In genomic region chr1:35971435-35972189, GRCm38 (mm10) we compare ENCODE assay signal across 28 mouse cellular contexts.
DNase-seq lines count a peak whose midpoint lies in the region; ATAC-seq and TF ChIP-seq lines count a peak whose summit lies in the region.
"Had no signal": no experiment of that assay in that cellular context is flagged by ENCODE, and none has a peak within 500 bp of the region (broad histone marks: within the 10 kb centered on the region; RNA-seq: fewer than 3 reads in every experiment).

No protein-coding gene starts in this region.

- TF ChIP-seq POLR2A in thymus, adult 2 months (IDR thresholded peaks at IDR 0.05; ENCODE audit: control insufficient read depth, extremely low read depth, insufficient read depth, low read length, poor library complexity) = no peak

- ATAC-seq in intestine, embryonic 16.5 days = no peak
- ATAC-seq: forebrain, embryonic 15.5 days; intestine, postnatal 0 days; lung, postnatal 0 days; Patski had no signal

- H3K4me3 ChIP-seq in heart, embryonic 10.5 days = no peak overlapping the region
- no peak overlapping the region for H3K4me3 ChIP-seq in thymus, adult 2 months (ENCODE audit: control insufficient read depth, insufficient read depth, low read length)
- H3K4me3 ChIP-seq in intestine, embryonic 16.5 days (ENCODE audit: low read length) = no peak overlapping the region
- H3K4me3 ChIP-seq: embryonic facial prominence, embryonic 13.5 days; forebrain, embryonic 10.5 days; forebrain, embryonic 15.5 days; hindbrain, embryonic 12.5 days; left cerebral cortex, adult 2 months; limb, embryonic 13.5 days; liver, embryonic 13.5 days; myocyte; neural tube, embryonic 13.5 days had no signal

- no peaks in the 10 kb centered on the region for H3K9me3 ChIP-seq in heart, embryonic 10.5 days
- H3K9me3 ChIP-seq in intestine, embryonic 16.5 days (ENCODE audit: control insufficient read depth, low read length) = no peaks in the 10 kb centered on the region
- H3K9me3 ChIP-seq: forebrain, embryonic 10.5 days; forebrain, embryonic 15.5 days; hindbrain, embryonic 12.5 days; liver, embryonic 13.5 days; neural tube, embryonic 13.5 days had no signal

- H3K4me1 ChIP-seq in heart, embryonic 10.5 days = peaks cover 17% of the 10 kb centered on the region; the same call in 1 of the 2 replicates
- H3K4me1 ChIP-seq in thymus, adult 2 months (replicated peaks; ENCODE audit: control insufficient read depth, insufficient read depth, low read length) = peaks cover 24% of the 10 kb centered on the region
- peaks cover 9% of the 10 kb centered on the region for H3K4me1 ChIP-seq in intestine, embryonic 16.5 days (ENCODE audit: control insufficient read depth, insufficient read depth, low read length)
- H3K4me1 ChIP-seq: forebrain, embryonic 15.5 days; hindbrain, embryonic 12.5 days; neural tube, embryonic 13.5 days had no signal

- H3K36me3 ChIP-seq in heart, embryonic 10.5 days = no peaks in the 10 kb centered on the region
- H3K36me3 ChIP-seq in thymus, adult 2 months (ENCODE audit: control insufficient read depth, insufficient read depth, low read length) = no peaks in the 10 kb centered on the region
- no peaks in the 10 kb centered on the region for H3K36me3 ChIP-seq in intestine, embryonic 16.5 days (ENCODE audit: control insufficient read depth, insufficient read depth, low read length)
- H3K36me3 ChIP-seq: embryonic facial prominence, embryonic 13.5 days; forebrain, embryonic 10.5 days; forebrain, embryonic 15.5 days; hindbrain, embryonic 12.5 days; limb, embryonic 13.5 days; liver, embryonic 13.5 days; neural tube, embryonic 13.5 days had no signal

- no peak overlapping the region for H3K9ac ChIP-seq in intestine, embryonic 16.5 days (ENCODE audit: low read depth, low read length)
- H3K9ac ChIP-seq: embryonic facial prominence, embryonic 13.5 days; forebrain, embryonic 15.5 days; hindbrain, embryonic 12.5 days; limb, embryonic 13.5 days; liver, embryonic 13.5 days; neural tube, embryonic 13.5 days had no signal

- peak overlapping the region; percentile 12; the same call in 1 of the 2 replicates for H3K27ac ChIP-seq in heart, embryonic 10.5 days
- no peak overlapping the region for H3K27ac ChIP-seq in thymus, adult 2 months (ENCODE audit: control insufficient read depth, insufficient read depth, low read length)
- H3K27ac ChIP-seq in intestine, embryonic 16.5 days (ENCODE audit: low read length) = no peak overlapping the region
- H3K27ac ChIP-seq: embryonic facial prominence, embryonic 13.5 days; forebrain, embryonic 15.5 days; hindbrain, embryonic 12.5 days; left cerebral cortex, adult 2 months; limb, embryonic 13.5 days; liver, embryonic 13.5 days; neural tube, embryonic 13.5 days had no signal

- no peak for TF ChIP-seq CTCF in thymus, adult 2 months (IDR thresholded peaks at IDR 0.05; ENCODE audit: borderline replicate concordance, control insufficient read depth, extremely low read depth, insufficient read depth, low read length, poor library complexity)

- intact Hi-C loops in heart, postnatal 36 days (cut with DNase I) = no loop called here

- no peak for DNase-seq in heart, embryonic 10.5 days (ENCODE audit: low spot score)
- DNase-seq in heart, postnatal 36 days = no peak
- DNase-seq in T-cell, adult 2 months (ENCODE audit: low spot score) = peak; percentile 54
- peak; percentile 40 for DNase-seq in thymus, adult 2 months
- peak; percentile 19 to 46 for DNase-seq in thymus, postnatal 36 days
- no peak for DNase-seq in gastrocnemius, adult 8-10 months (ENCODE audit: low spot score in 2 of 2)
- no peak for DNase-seq in cerebellum, postnatal 10 days
- DNase-seq: adrenal gland, postnatal 14 days; cerebellum, adult 11 months; cerebellum, adult 9-10 months; embryo, embryonic 11 days; heart, postnatal 14 days; kidney, postnatal 25 days; liver, embryonic 13.5 days; lung, adult 18-20 months; lung, postnatal 4 days had no signal

- H3K4me2 ChIP-seq in intestine, embryonic 16.5 days (ENCODE audit: low read depth, low read length) = no peak overlapping the region
- H3K4me2 ChIP-seq: embryonic facial prominence, embryonic 13.5 days; forebrain, embryonic 15.5 days; hindbrain, embryonic 12.5 days; limb, embryonic 13.5 days; liver, embryonic 13.5 days; neural tube, embryonic 13.5 days had no signal

- no peaks in the 10 kb centered on the region for H3K27me3 ChIP-seq in heart, embryonic 10.5 days (ENCODE audit: insufficient read depth, poor library complexity, severe bottlenecking)
- H3K27me3 ChIP-seq in thymus, adult 2 months (ENCODE audit: control insufficient read depth, insufficient read depth, low read length) = no peaks in the 10 kb centered on the region
- H3K27me3 ChIP-seq in intestine, embryonic 16.5 days (replicated peaks; ENCODE audit: control insufficient read depth, insufficient read depth, low read length) = no peaks in the 10 kb centered on the region
- H3K27me3 ChIP-seq: embryonic facial prominence, embryonic 13.5 days; forebrain, embryonic 15.5 days; hindbrain, embryonic 12.5 days; limb, embryonic 13.5 days; liver, embryonic 13.5 days; neural tube, embryonic 13.5 days; Patski had no signal

- WGBS in heart, embryonic 10.5 days = 49% methylated on average over 7 of the region's 7 CpGs
- 21% methylated on average over 7 of the region's 7 CpGs for WGBS in thymus, adult 2 months
- WGBS in intestine, embryonic 16.5 days = 65% methylated on average over 7 of the region's 7 CpGs

Comparison
In these comparisons a context has a peak if more than half of its experiments do, and no peak if none do; other contexts are left out.
1. DNase-seq: peak in T-cell, adult 2 months (single experiment), thymus, adult 2 months (single experiment) and thymus, postnatal 36 days (2 of 2); none in heart, embryonic 10.5 days (single experiment), heart, postnatal 36 days (0 of 2), gastrocnemius, adult 8-10 months (0 of 2) and cerebellum, postnatal 10 days (0 of 2).